Mouse (Mus musculus): ENCODE measurements at regions not wholly inside any gene's neighbourhood (a gene's known extent, or its start where the extent isn't known, plus 50 kb on each side); places are given as distances from the start of the nearest gene placed in this dataset.
"Not testable (repeated sequence)": the region's sequence is repeated elsewhere in the genome, so short reads cannot be mapped to it uniquely, and the experiment has no call there.

DNA sequence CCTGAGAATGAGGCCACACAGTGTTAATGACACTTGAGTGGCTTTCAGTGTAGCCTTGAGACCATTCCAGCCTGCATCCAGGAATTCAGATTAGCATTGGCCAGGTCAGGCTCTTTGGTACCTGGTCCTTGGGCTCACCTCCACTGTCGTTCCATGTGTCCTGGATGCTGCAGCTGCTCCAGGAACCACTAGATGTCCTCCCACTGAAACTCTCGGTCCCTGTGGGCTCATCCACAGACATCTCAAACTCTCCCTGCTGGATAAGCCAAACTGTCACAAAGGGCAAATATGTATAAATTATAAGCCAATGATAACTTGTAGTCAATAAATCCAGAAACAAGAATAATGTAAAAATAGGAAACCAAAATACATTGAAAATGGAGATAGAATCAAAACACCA, 67.7 kb upstream of the Gm7358 start:
- H3K4me1 ChIP-seq (ENCODE audit: insufficient read depth); H3K4me3 ChIP-seq (ENCODE audit: low read depth, low read length); H3K27me3 ChIP-seq (ENCODE audit: insufficient read depth, low read length); H3K36me3 ChIP-seq (ENCODE audit: insufficient read depth); H3K9me3 ChIP-seq (ENCODE audit: low read length); H3K4me2 ChIP-seq (ENCODE audit: low read depth); H3K27ac ChIP-seq (ENCODE audit: low read depth, low read length); H3K9ac ChIP-seq; DNase-seq; ATAC-seq: not testable (repeated sequence)
- WGBS = 14% methylated on average over 2 of the region's 2 CpGs
- peak; percentile 44 for TF ChIP-seq CTCF (IDR thresholded peaks at IDR 0.05; ENCODE audit: low read depth)

DNA sequence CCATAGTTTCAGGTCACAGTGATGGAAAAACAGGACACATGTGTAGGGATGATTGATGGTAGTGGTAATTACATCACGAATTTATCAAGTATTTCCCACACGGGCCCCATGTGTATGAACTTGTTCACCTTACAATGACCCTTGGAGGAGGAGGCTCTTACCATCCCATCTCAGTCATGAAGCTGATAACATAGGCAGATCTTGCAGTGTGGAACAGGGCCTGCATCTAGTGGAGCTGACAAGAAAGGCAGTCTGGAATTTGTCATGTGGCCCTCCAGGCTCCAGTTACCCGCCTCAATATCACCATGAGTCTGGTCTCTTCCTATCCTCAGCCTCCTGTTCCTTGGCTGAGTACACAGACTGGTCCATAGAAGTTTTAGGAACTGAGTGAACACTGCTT, 59.5 kb upstream of the Gm7358 start:
- Histone ChIP-seq H3K27me3 (ENCODE audit: insufficient read depth, low read length) (no peaks in the 10 kb centered on the region), H3K4me2 (ENCODE audit: low read depth) (no peak overlapping the region), H3K4me3 (ENCODE audit: low read depth, low read length) (no peak overlapping the region), H3K9me3 (ENCODE audit: low read length) (no peaks in the 10 kb centered on the region), H3K27ac (ENCODE audit: low read depth, low read length) (no peak overlapping the region), H3K36me3 (ENCODE audit: insufficient read depth) (no peaks in the 10 kb centered on the region), H3K4me1 (ENCODE audit: insufficient read depth) (no peaks in the 10 kb centered on the region), H3K9ac (no peak overlapping the region)
- WGBS = 86% methylated on average over 3 of the region's 3 CpGs
- TF ChIP-seq CTCF (IDR thresholded peaks at IDR 0.05; ENCODE audit: low read depth) = no peak
- no peak for DNase-seq
- no peak for ATAC-seq

DNA sequence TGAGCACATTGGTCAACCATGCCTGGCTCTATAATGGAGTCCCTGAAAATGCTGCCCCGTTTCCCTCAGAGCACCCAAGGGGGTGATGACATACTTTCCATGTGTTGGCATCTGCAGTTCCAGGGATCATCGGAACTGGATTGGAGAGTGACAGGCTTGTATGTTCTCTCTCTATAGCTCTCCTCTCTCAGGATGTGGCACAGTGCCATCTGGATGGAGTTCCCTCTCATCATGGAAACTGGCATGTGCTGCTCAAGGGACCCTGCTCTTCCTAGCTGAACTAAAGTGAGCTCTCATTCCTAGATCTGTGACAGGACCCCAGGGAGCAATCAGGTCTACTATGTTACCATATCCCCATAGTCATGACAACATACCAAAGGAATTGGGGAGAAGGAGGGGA, 56.9 kb upstream of the Gm7358 start:
- Histone ChIP-seq H3K27ac (ENCODE audit: low read depth, low read length) (no peak overlapping the region), H3K9me3 (ENCODE audit: low read length) (no peaks in the 10 kb centered on the region), H3K4me3 (ENCODE audit: low read depth, low read length) (no peak overlapping the region), H3K4me2 (ENCODE audit: low read depth) (no peak overlapping the region), H3K36me3 (ENCODE audit: insufficient read depth) (no peaks in the 10 kb centered on the region), H3K9ac (no peak overlapping the region), H3K27me3 (ENCODE audit: insufficient read depth, low read length) (no peaks in the 10 kb centered on the region), H3K4me1 (ENCODE audit: insufficient read depth) (no peaks in the 10 kb centered on the region)
- TF ChIP-seq CTCF (IDR thresholded peaks at IDR 0.05; ENCODE audit: low read depth) = no peak
- WGBS = 54% methylated on average over 2 of the region's 2 CpGs
- DNase-seq (peak; percentile 7), ATAC-seq (no peak)

GRCm38 (mm10) chr17:14114856-14115255, 55.5 kb upstream of the Gm7358 start:
- H3K27me3 ChIP-seq (ENCODE audit: insufficient read depth, low read length) = no peaks in the 10 kb centered on the region
- H3K9ac ChIP-seq = no peak overlapping the region
- ATAC-seq (no peak), DNase-seq (no peak)
- no peak overlapping the region for H3K27ac ChIP-seq (ENCODE audit: low read depth, low read length)
- no peak overlapping the region for H3K4me3 ChIP-seq (ENCODE audit: low read depth, low read length)
- H3K4me2 ChIP-seq (ENCODE audit: low read depth) = no peak overlapping the region
- H3K9me3 ChIP-seq (ENCODE audit: low read length) = no peaks in the 10 kb centered on the region
- TF ChIP-seq CTCF (IDR thresholded peaks at IDR 0.05; ENCODE audit: low read depth) = no peak
- no peaks in the 10 kb centered on the region for H3K4me1 ChIP-seq (ENCODE audit: insufficient read depth)
- 78% methylated on average over 2 of the region's 2 CpGs for WGBS
- H3K36me3 ChIP-seq (ENCODE audit: insufficient read depth) = no peaks in the 10 kb centered on the region

DNA sequence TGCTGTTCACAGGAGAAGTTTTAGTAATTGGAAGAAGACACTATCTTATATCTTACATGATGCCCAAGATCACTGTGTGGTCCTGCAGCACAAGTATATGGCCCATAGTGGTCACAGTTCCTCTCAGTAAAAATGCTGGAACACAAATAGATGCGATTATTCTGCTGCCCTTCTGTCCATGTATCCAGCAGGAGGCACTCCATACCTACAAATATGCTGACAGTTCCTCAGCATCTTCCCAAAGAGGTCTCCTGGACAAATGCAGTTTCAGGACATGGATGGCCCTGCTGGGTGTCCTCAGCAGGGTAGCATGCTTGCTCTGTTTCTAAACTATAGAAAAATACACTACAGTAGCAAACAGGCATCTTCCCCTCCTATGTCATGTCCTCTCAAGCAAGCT, 52.4 kb upstream of the Gm7358 start:
- not testable (repeated sequence) for H3K36me3 ChIP-seq (ENCODE audit: insufficient read depth); H3K9ac ChIP-seq; H3K9me3 ChIP-seq (ENCODE audit: low read length); ATAC-seq; H3K27ac ChIP-seq (ENCODE audit: low read depth, low read length); H3K27me3 ChIP-seq (ENCODE audit: insufficient read depth, low read length); H3K4me2 ChIP-seq (ENCODE audit: low read depth); H3K4me1 ChIP-seq (ENCODE audit: insufficient read depth); H3K4me3 ChIP-seq (ENCODE audit: low read depth, low read length)
- peak; percentile 71 for TF ChIP-seq CTCF (IDR thresholded peaks at IDR 0.05; ENCODE audit: low read depth)
- peak; percentile 55 for DNase-seq
- WGBS = 17% methylated on average over 1 of the region's 1 CpGs

Measured in forebrain, postnatal 0 days (tissue).